Mouse (Mus musculus): ENCODE results near the gene Slc38a7.
"Not testable (repeated sequence)": the region's sequence is repeated elsewhere in the genome, so short reads cannot be mapped to it uniquely, and the experiment has no call there.

Gene Slc38a7

GRCm38 (mm10) chr8:95853102-95853843, at the start of gene Slc38a7:
Gene Slc38a7 (minus strand): TSS chr8:95853539.
- DNase-seq (ENCODE audit: low read depth, low spot score), result peak; percentile 84

GRCm38 (mm10) chr8:95901864-95902263, 48.5 kb upstream of the Slc38a7 start:
- DNase-seq (ENCODE audit: low read depth, low spot score), result peak; percentile 26

GRCm38 (mm10) chr8:95893701-95894100, 40.4 kb upstream of the Slc38a7 start:
- DNase-seq (ENCODE audit: low read depth, low spot score), result no peak

- peak; percentile 94 for DNase-seq (ENCODE audit: low read depth, low spot score)
These were observed 35.2 kb upstream of the Slc38a7 start, which contains the start of gene Got2 for GRCm38 (mm10) chr8:95888285-95889136. Gene Got2 (minus strand): TSS chr8:95888547.

- DNase-seq (ENCODE audit: low read depth, low spot score), result peak; percentile 81
These were observed 34.4 kb upstream of the Slc38a7 start for GRCm38 (mm10) chr8:95887578-95888284.

DNA sequence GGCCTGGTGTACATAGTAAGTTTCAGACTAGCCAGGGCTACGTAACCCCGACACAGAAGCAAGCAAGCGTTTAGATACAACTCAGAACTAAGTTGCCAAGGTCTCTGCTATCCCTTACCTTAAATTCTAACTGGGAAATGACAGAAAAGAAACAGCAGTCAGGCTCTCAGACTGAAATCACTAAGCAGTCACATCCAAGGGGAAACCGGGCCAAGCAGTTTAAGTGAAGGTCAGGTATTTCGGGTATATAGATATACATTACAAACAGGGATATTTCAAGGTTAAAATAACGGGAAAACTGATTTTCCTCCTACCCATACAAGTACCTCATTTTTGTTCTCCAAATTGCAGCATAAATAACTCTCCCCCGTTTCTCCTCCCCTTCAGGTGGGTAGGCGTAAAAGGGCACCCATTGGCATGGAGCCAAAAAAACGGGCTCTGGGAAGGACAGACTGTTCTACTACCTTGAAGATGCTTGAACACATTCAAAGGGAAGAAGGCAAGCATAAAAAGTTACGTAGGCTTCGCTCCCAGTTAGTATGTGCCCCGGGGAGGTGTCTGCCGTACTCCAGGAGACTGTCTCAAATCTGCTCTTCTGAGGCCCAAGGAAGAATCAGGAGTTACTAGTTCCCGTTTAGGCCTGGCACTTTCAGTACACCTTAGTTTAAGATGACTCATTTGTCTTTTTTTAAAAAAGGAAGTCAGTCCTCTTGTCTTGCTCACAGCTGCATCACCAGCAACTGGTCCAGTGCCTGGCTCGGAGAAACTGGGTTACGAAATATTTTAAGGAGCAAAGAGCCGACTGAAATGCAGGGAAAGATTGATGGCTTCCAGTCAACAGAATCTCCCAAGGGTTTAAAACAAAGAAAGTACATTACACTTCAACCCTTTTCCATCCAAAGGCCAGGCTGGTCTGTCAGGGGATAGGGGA, 33.6 kb upstream of the Slc38a7 start:
- no peak for DNase-seq (ENCODE audit: low read depth, low spot score)

DNA sequence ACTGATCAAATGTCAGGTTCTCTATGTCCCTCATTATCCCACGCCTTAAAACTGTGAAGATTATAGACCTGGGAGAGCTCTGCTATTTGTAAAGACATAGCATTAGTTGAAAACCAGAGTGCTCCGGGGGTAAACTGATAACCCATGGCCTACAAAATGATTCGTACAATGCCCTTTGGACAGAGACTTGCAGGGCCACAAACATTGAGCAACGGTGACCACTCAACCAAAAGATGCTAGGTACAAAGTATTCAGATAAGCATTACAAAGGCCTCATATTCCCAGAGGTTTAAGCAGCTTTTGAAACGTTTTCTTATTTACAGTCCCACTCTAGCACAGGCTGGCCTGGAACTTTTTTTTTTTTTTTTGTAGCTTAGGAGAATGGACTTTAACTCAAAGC, 32.6 kb upstream of the Slc38a7 start:
- DNase-seq (ENCODE audit: low read depth, low spot score), result no peak

DNA sequence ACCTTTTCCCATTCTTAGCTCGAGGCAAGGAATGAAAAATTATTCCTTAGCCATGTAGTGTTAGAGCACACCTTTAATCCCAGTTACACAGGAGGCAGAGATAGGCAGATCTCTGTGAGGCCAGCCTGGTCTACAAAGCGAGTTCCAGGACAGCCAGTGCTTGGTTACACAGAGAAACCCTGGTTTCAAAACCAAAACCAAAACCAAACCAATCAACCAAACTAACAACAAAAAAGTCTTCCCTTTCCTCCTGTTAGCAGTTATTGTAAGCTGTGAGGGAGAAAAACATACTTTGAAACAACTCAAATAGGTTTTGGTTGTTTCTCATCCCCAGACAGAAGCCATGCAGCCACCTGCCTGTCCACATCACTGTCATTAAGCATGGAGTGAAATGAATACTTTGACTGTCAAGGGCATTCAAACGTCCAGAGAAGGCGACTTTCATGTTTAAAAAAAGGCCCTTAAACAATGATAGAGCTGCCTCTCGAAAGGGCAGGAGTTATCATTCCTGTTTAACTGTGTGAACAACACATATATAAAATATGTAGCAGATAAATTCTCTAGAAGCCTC, 32.0 kb upstream of the Slc38a7 start:
- no peak for DNase-seq (ENCODE audit: low read depth, low spot score)

GRCm38 (mm10) chr8:95884491-95884890, 31.2 kb upstream of the Slc38a7 start:
- DNase-seq (ENCODE audit: low read depth, low spot score), result no peak

DNA sequence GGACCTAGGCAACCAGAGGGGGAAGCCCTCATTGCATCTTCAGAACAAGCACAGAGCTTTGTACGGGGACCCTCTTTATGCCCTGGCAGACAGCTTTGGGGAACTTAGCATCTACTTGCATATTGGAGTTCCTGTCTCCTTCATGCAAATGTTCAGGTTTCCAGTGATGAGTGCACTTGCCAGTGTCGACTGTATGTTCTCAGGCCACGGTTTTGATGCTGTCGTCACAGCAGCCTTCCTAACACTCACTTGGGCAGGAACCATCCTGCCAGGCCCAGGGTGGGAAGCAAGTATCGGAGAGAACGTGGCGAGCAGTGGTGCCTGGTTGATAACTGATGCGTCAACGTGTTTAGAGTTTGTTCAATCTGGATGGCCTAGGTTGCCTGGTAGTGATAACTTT, 28.9 kb upstream of the Slc38a7 start:
- no peak for DNase-seq (ENCODE audit: low read depth, low spot score)

DNA sequence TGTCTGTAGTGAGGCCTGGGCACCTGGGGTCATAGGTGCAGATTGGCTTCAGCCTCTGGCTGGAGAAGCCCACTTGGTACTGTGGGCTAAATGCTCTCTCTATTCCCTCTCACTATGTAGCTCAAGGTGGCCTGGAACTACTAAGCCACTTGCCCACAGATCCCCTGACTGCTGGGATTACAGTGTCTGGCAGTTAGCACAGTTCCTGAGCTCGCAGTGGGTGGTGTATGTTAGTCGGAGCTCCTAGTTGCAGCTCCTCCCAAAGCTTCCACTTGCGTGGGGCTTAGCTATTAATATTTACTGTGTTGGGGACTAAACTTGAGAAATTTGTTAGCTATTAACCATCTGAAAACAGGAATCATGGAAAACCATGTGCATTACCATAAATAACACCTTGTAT, 28.2 kb upstream of the Slc38a7 start:
- no peak for DNase-seq (ENCODE audit: low read depth, low spot score)

DNA sequence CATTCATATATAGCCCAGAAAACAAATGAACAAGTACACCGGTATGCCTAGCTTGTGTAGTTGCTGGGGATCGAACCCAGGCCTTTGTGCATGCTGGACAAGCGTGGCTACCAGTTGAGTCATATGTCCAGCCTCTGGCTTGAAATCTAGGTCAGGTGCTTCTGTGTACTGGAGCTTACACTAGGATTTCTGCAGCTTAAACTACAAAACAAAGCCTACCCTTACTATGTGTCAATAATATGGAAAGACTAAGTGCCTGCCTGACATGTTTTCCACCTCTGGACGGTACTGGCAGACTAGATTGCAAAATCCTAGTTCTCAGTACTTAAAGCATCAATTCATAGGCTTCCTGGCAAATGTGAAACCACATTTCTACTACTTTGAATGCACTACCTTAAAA, 26.5 kb upstream of the Slc38a7 start:
- no peak for DNase-seq (ENCODE audit: low read depth, low spot score)

DNA sequence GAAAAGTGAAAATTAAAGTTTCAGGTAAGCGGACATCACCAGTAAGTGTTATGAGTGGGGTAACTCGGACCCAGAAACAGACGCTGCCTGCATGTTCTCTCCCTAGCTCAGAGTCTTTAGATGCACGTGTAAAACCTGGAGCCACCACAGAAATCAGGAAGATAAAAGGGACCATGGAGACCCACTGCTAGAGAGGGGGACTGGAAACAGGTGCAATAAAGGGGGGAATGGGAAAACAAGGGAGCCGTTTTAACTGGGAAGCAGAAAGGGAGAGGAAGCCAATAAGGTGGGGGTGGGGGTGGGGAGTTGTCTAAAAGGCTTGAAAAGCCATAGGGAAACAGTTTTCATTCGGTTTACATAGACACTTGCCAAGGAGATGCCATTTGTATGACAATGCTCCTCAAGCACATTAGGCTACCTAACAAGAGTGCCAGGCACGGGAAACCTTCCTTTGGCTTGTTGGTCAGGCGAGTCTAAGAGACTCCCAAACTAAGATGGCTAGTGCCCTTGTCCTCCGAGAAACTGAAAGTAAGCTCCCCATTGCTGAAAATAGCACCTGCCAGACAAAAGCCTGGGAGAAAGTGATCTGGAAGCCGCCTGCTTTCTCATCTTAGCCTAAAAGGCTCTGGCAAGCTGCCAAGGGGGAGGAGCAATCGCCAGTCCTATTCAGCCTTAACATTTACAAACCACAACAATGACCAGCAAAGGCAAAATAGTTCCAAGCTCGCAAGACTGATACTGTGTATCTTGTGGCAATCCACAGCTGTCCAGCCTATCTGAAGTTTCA, 25.0 kb upstream of the Slc38a7 start:
- peak; percentile 43 for DNase-seq (ENCODE audit: low read depth, low spot score)

DNA sequence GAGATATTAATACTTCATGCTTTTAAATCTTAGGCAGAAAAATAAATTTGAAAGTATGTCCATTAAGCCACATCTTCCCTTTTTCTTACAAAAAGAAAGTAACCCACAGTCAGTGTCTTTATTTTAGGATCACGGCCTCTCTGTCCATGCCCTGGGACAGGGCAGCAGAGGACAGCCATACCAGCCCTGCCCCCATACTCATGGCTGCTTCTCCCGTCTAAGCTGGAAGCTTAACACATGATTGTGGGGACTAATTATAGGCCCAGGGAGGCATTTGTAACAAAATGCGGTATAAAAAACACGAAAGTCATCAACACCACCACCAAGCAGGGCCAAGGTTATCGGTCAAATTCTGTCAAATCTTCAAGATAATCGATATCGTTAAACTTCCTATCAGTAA, 21.9 kb upstream of the Slc38a7 start:
- no peak for DNase-seq (ENCODE audit: low read depth, low spot score)

DNA sequence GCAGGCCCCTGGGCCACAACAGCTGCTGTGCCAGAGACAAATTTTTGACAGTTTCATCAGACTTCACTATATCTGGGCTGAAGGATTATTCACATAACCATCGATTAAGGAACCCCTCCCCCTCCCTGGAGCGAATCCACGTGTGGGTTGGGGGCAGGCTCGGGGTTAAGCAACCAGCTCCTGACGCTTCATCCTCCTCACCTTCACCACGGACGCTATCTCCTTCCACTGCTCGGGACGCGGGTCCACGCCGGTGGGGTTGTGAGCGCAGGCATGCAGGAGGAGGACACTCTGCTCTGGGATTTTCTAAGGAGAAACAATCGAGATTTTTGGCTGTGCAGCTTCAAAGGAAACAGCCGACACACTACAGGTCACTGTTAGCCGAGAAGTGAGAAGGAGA, 18.4 kb upstream of the Slc38a7 start:
- DNase-seq (ENCODE audit: low read depth, low spot score), result no peak

- not testable (repeated sequence) for DNase-seq (ENCODE audit: low read depth, low spot score)
These were observed 11.5 kb upstream of the Slc38a7 start for GRCm38 (mm10) chr8:95864851-95865250.

DNA sequence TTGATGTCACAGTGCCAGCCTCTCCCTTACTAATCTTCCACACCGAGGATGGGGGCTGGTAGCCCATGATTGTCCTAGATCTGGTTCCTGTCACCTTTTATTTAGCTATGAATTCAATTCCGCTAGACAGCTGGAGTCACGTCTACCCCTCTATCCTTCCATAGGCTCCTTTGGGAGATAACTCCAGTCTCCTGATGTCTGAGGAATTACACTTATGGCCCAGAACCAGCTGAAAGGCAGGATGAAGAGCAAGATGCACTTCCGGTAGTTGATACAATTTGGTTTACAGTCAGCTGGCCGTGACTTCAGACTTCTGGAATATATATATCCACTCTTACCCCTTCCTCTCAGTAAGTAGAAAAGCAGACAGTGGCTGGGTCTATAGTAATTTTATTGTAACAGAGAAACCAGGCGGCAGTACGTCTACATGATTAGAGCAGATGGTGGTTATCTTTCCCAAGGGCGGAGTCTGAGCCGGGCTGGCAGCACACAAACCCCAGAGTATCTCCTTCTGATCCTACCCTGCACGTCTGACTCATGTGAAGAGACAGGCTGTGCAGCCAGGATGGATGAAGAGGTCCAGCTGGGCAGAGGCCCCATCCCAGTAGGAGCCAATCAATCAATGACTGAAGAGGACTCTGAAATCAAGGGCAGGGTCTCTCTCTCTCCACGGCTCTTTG, 10.6 kb upstream of the Slc38a7 start:
- DNase-seq (ENCODE audit: low read depth, low spot score), result not testable (repeated sequence)

DNA sequence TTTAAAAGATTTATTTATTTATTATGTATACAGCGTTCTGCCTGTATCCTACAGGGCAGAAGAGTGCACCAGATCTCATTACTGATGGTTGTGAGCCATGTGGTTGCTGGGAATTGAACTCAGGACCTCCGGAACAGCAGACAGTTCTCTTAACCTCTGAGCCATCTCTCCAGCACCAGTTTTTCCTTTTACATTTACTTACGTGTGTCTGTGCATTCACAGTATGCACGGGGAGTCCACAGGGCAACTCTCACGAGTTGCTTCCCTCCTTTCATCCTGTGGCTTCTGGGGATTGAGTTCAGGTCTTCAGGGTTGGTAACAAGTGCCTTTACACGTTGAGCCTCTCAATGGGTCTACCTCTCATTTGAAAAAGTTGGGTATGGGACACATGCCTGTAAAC, 835 bp upstream of the Slc38a7 start:
- no peak for DNase-seq (ENCODE audit: low read depth, low spot score)

DNA sequence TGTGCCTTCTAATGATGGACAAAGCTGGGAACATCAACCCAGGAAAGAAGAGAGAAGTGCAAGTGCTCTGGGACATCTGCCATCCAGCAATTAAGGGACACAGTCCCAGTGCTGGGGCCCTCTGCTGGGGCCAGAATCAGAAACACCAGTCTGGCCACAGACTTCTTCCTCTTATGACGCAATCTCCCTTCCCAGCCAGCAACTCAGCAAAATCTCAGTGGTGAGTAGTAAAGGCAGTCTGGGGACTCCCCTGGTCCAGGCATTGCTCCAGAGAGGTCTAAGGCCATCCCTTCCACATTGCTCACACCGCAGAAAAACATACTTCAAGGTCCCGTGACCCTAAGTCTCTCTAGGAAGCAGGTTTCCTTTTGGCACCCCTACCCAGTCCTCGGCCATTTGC, 1.0 kb downstream of the Slc38a7 start:
- DNase-seq (ENCODE audit: low read depth, low spot score), result no peak

All from mesoderm, embryonic 11.5 days (tissue).